Mouse (Mus musculus): ENCODE results near the gene Ipcef1.

- TF ChIP-seq EP300 (IDR thresholded peaks at IDR 0.05; ENCODE audit: low read depth) = no peak
- no peak for TF ChIP-seq CTCF (IDR thresholded peaks at IDR 0.05; ENCODE audit: low read depth)
These were observed 150.4 kb downstream of the Ipcef1 start for GRCm38 (mm10) chr10:6901819-6902393.
